Mouse (Mus musculus) lung, adult 18-20 months (tissue): ENCODE measurements around the gene Rnf186.

Experiments used
- DNase-seq, 2 experiments: peaks; one replicate each; pipeline ENCODE4 v3.0.0; 2022; ENCODE audit warnings: mixed read lengths in 2 of 2

The Rnf186 gene

DNA sequence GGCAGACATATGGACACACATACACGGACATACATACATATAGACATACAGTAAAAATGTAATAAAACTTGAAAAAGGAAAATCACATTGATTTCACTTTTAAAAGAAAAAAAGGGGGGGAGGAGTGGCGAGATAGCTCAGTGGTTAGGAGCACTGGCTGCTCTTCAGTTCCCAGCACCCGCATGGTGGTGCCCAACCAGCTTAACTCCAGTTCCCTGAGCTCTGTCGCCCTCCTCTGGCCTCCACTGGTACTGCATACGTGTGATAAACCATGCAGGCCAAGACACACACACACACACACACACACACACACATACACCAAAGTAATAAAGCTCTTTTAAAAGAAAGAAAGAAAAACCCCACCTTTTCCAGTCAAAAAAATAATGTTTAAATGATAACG lies 47.9 kb downstream of the Rnf186 start:
- DNase-seq: no peak
